ENCODE assay signal across 9 mouse cellular contexts in the genomic region with DNA sequence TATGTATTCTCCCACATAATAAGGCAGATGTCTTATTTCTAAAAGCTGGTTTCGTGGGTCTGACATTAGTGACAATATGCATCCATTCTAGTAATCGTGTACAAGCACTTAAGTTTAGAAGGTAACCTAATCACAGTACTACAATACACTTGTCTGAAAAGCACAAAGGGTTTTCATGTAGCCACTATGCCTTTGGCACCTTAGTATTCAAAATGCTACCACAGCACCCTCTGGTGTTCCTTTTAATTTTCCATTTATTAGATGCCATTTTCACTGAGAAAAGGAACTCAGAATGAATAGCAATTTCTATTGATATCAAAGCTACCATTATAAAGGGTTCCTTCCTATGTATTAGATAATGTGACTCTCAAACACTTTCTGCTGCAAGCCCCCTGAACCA. TPM values are rescaled to one million over a fixed set of nuclear protein-coding genes. Genes with fewer than 3 reads are reported as not detected.
A peak's percentile ranks its signal among the peaks of the same experiment; 100 is the strongest.
DNase-seq lines count a peak whose midpoint lies in the region; ATAC-seq lines count a peak whose summit lies in the region.
"Had no signal": no experiment of that assay in that cellular context is flagged by ENCODE, and none has a peak within 500 bp of the region (broad histone marks: within the 10 kb centered on the region; RNA-seq: fewer than 3 reads in every experiment).

No protein-coding gene starts in this region.

- 0 out of 2 replicates have a peak, but pooled peaks cover 3% of the 10 kb centered on the region for H3K9me3 ChIP-seq in heart, embryonic 11.5 days (replicated peaks; ENCODE audit: control insufficient read depth, low read length)
- no peaks in the 10 kb centered on the region for H3K9me3 ChIP-seq in lung, embryonic 16.5 days (ENCODE audit: control insufficient read depth, low read length)

- 68% methylated on average over 2 of the region's 2 CpGs for WGBS in heart, embryonic 11.5 days (ENCODE audit: insufficient replicate concordance)
- WGBS in lung, embryonic 16.5 days: 61% methylated on average over 2 of the region's 2 CpGs

- no peaks in the 10 kb centered on the region for H3K4me1 ChIP-seq in heart, embryonic 11.5 days (ENCODE audit: control insufficient read depth, insufficient read depth, low read length)
- H3K4me1 ChIP-seq in lung, embryonic 16.5 days (replicated peaks; ENCODE audit: control insufficient read depth, insufficient read depth, low read length): no peaks in the 10 kb centered on the region

- H3K4me2 ChIP-seq in heart, embryonic 11.5 days: no peak overlapping the region
- H3K4me2 ChIP-seq in lung, embryonic 16.5 days (ENCODE audit: low read depth, low read length): no peak overlapping the region

- no peaks in the 10 kb centered on the region for H3K27me3 ChIP-seq in heart, embryonic 11.5 days (ENCODE audit: control insufficient read depth, insufficient read depth, low read length)
- H3K27me3 ChIP-seq in lung, embryonic 16.5 days (ENCODE audit: control insufficient read depth, insufficient read depth, low read depth, low read length): no peaks in the 10 kb centered on the region

- H3K4me3 ChIP-seq in heart, embryonic 11.5 days (ENCODE audit: low read depth, low read length): no peak overlapping the region
- H3K4me3 ChIP-seq in lung, embryonic 16.5 days (ENCODE audit: low read length): no peak overlapping the region

- peak; percentile 49 for DNase-seq in heart, adult 8-10 months (ENCODE audit: low spot score)
- DNase-seq in thymus, postnatal 0 days (ENCODE audit: low spot score): peak; percentile 25
- DNase-seq in thymus, adult 18-20 months: no peak
- DNase-seq in urinary bladder, postnatal 25 days (ENCODE audit: low spot score): no peak
- DNase-seq in ovary, postnatal 36 days (ENCODE audit: low spot score): no peak

- H3K36me3 ChIP-seq in heart, embryonic 11.5 days (ENCODE audit: control insufficient read depth, insufficient read depth, low read length): no peaks in the 10 kb centered on the region
- H3K36me3 ChIP-seq in lung, embryonic 16.5 days (ENCODE audit: control insufficient read depth, insufficient read depth, low read length): no peaks in the 10 kb centered on the region

- H3K9ac ChIP-seq in heart, embryonic 11.5 days (ENCODE audit: low read depth, low read length): no peak overlapping the region
- no peak overlapping the region for H3K9ac ChIP-seq in lung, embryonic 16.5 days (ENCODE audit: low read length)

- no peak for ATAC-seq in heart, embryonic 11.5 days (replicated peaks; ENCODE audit: insufficient number of reproducible peaks, low FRiP score, low TSS enrichment)
- peak; percentile 36; the same call in 1 of the 2 replicates for ATAC-seq in lung, embryonic 16.5 days (ENCODE audit: low read depth)
- no peak for ATAC-seq in cerebellum, adult (ENCODE audit: insufficient number of reproducible peaks, low FRiP score, low TSS enrichment)

- H3K27ac ChIP-seq in heart, embryonic 11.5 days (ENCODE audit: low read depth, low read length): no peak overlapping the region
- H3K27ac ChIP-seq in lung, embryonic 16.5 days (ENCODE audit: low read length): no peak overlapping the region

RNA-seq across cellular contexts. Expression of gene Adh5, which starts 11.1 kb away (rescaled TPM):
- total RNA-seq in heart, adult 8-10 months (2022): 10 to 100 TPM; 79.6 to 88.4 (median 83.5) TPM
- 166 and 176 TPM in 2 replicates for polyA plus RNA-seq in heart, embryonic 11.5 days (2014; fragmentation: Nextera tagmentation; extraction: Ambion mirVana)
- 201 and 206 TPM in 2 replicates for polyA plus RNA-seq in thymus, postnatal 0 days (2015; fragmentation: Nextera tagmentation; extraction: Ambion mirVana)
- 212 and 215 TPM in 2 replicates for polyA plus RNA-seq in lung, embryonic 16.5 days (2015; fragmentation: Nextera tagmentation; extraction: Ambion mirVana)

RNA-seq across cellular contexts. Expression of gene Adh4, which starts 16.6 kb away (rescaled TPM):
- total RNA-seq in heart, adult 8-10 months (2022): not detected
- not detected in 2 replicates for polyA plus RNA-seq in heart, embryonic 11.5 days (2014; fragmentation: Nextera tagmentation; extraction: Ambion mirVana)
- not detected in 2 replicates for polyA plus RNA-seq in thymus, postnatal 0 days (2015; fragmentation: Nextera tagmentation; extraction: Ambion mirVana)
- not detected in 2 replicates for polyA plus RNA-seq in lung, embryonic 16.5 days (2015; fragmentation: Nextera tagmentation; extraction: Ambion mirVana)
- polyA plus RNA-seq: stomach, embryonic 16.5 days had no signal

RNA-seq across cellular contexts. Expression of gene Metap1, which starts 57.5 kb away (rescaled TPM):
- total RNA-seq in heart, adult 8-10 months (2022): 10 to 100 TPM; 38.3 to 41.3 (median 40.2) TPM
- 48.0 and 49.1 TPM in 2 replicates for polyA plus RNA-seq in heart, embryonic 11.5 days (2014; fragmentation: Nextera tagmentation; extraction: Ambion mirVana)
- 32.8 and 36.3 TPM in 2 replicates for polyA plus RNA-seq in thymus, postnatal 0 days (2015; fragmentation: Nextera tagmentation; extraction: Ambion mirVana)
- polyA plus RNA-seq in lung, embryonic 16.5 days (2015; fragmentation: Nextera tagmentation; extraction: Ambion mirVana): 46.6 and 48.2 TPM in 2 replicates

Comparison
In these comparisons a context has a peak if more than half of its experiments do, and no peak if none do; other contexts are left out.
1. DNase-seq: peak in heart, adult 8-10 months (single experiment) and thymus, postnatal 0 days (single experiment); none in thymus, adult 18-20 months (0 of 2), urinary bladder, postnatal 25 days (single experiment) and ovary, postnatal 36 days (single experiment).